Mouse (Mus musculus): ENCODE measurements at regions not wholly inside any gene's neighbourhood (a gene's known extent, or its start where the extent isn't known, plus 50 kb on each side); places are given as distances from the start of the nearest gene placed in this dataset.

GRCm38 (mm10) chr14:102660351-102660750 is 322.1 kb downstream of the Kctd12 start:
- H3K36me3 ChIP-seq (ENCODE audit: control insufficient read depth, insufficient read depth, low read length) = no peaks in the 10 kb centered on the region
- no peaks in the 10 kb centered on the region for H3K27me3 ChIP-seq (ENCODE audit: control insufficient read depth, insufficient read depth, low read length)
- no peak overlapping the region for H3K4me2 ChIP-seq (replicated peaks; ENCODE audit: low read depth)
- no peaks in the 10 kb centered on the region for H3K9me3 ChIP-seq (ENCODE audit: control insufficient read depth, low read length)
- 84% methylated on average over 11 of the region's 11 CpGs for WGBS
- no peak overlapping the region for H3K27ac ChIP-seq (replicated peaks)
- ATAC-seq (ENCODE audit: low FRiP score, low TSS enrichment) = no peak
- no peaks in the 10 kb centered on the region for H3K4me1 ChIP-seq (replicated peaks; ENCODE audit: control insufficient read depth, insufficient read depth)
- DNase-seq (ENCODE audit: low spot score) = no peak
- no peak for TF ChIP-seq CTCF (IDR thresholded peaks at IDR 0.05; ENCODE audit: low read depth)
- TF ChIP-seq EP300 (optimal IDR thresholded peaks at IDR 0.05) = no peak
- no peak overlapping the region for H3K4me3 ChIP-seq (ENCODE audit: low read depth, low read length)
- H3K9ac ChIP-seq (ENCODE audit: low read length) = no peak overlapping the region

GRCm38 (mm10) chr14:102656235-102656634 is 326.2 kb downstream of the Kctd12 start:
- H3K36me3 ChIP-seq (ENCODE audit: control insufficient read depth, insufficient read depth, low read length) = no peaks in the 10 kb centered on the region
- TF ChIP-seq EP300 (optimal IDR thresholded peaks at IDR 0.05) (no peak), CTCF (IDR thresholded peaks at IDR 0.05; ENCODE audit: low read depth) (no peak)
- H3K27ac ChIP-seq (replicated peaks) = no peak overlapping the region
- H3K9ac ChIP-seq (ENCODE audit: low read length) = no peak overlapping the region
- ATAC-seq (ENCODE audit: low FRiP score, low TSS enrichment) (no peak), DNase-seq (ENCODE audit: low spot score) (no peak)
- no peaks in the 10 kb centered on the region for H3K27me3 ChIP-seq (ENCODE audit: control insufficient read depth, insufficient read depth, low read length)
- H3K4me3 ChIP-seq (ENCODE audit: low read depth, low read length) = no peak overlapping the region
- WGBS = 79% methylated on average over 1 of the region's 1 CpGs
- H3K4me2 ChIP-seq (replicated peaks; ENCODE audit: low read depth) = no peak overlapping the region
- no peaks in the 10 kb centered on the region for H3K4me1 ChIP-seq (replicated peaks; ENCODE audit: control insufficient read depth, insufficient read depth)
- H3K9me3 ChIP-seq (ENCODE audit: control insufficient read depth, low read length) = no peaks in the 10 kb centered on the region

- Histone ChIP-seq H3K4me2 (replicated peaks; ENCODE audit: low read depth) (no peak overlapping the region), H3K4me3 (ENCODE audit: low read depth, low read length) (no peak overlapping the region), H3K9me3 (ENCODE audit: control insufficient read depth, low read length) (no peaks in the 10 kb centered on the region), H3K9ac (ENCODE audit: low read length) (no peak overlapping the region), H3K27me3 (ENCODE audit: control insufficient read depth, insufficient read depth, low read length) (no peaks in the 10 kb centered on the region), H3K27ac (replicated peaks) (no peak overlapping the region), H3K4me1 (replicated peaks; ENCODE audit: control insufficient read depth, insufficient read depth) (no peaks in the 10 kb centered on the region), H3K36me3 (ENCODE audit: control insufficient read depth, insufficient read depth, low read length) (no peaks in the 10 kb centered on the region)
- WGBS = 74% methylated on average over 2 of the region's 2 CpGs
- DNase-seq (ENCODE audit: low spot score) = no peak
- no peak for TF ChIP-seq CTCF (IDR thresholded peaks at IDR 0.05; ENCODE audit: low read depth)
- no peak for TF ChIP-seq EP300 (optimal IDR thresholded peaks at IDR 0.05)
- ATAC-seq (ENCODE audit: low FRiP score, low TSS enrichment) = no peak
Measured at GRCm38 (mm10) chr14:102629601-102630000, 352.8 kb downstream of the Kctd12 start.

- ATAC-seq (ENCODE audit: low FRiP score, low TSS enrichment) = no peak
- no peak overlapping the region for H3K4me3 ChIP-seq (ENCODE audit: low read depth, low read length)
- no peaks in the 10 kb centered on the region for H3K27me3 ChIP-seq (ENCODE audit: control insufficient read depth, insufficient read depth, low read length)
- H3K4me2 ChIP-seq (replicated peaks; ENCODE audit: low read depth) = no peak overlapping the region
- H3K9ac ChIP-seq (ENCODE audit: low read length) = no peak overlapping the region
- no peak for DNase-seq (ENCODE audit: low spot score)
- no peak overlapping the region for H3K27ac ChIP-seq (replicated peaks)
- H3K36me3 ChIP-seq (ENCODE audit: control insufficient read depth, insufficient read depth, low read length) = no peaks in the 10 kb centered on the region
- TF ChIP-seq CTCF (IDR thresholded peaks at IDR 0.05; ENCODE audit: low read depth) (no peak), EP300 (optimal IDR thresholded peaks at IDR 0.05) (no peak)
- no peaks in the 10 kb centered on the region for H3K9me3 ChIP-seq (ENCODE audit: control insufficient read depth, low read length)
- H3K4me1 ChIP-seq (replicated peaks; ENCODE audit: control insufficient read depth, insufficient read depth) = no peaks in the 10 kb centered on the region
Measured at GRCm38 (mm10) chr14:102621546-102621945, 360.9 kb downstream of the Kctd12 start.

DNA sequence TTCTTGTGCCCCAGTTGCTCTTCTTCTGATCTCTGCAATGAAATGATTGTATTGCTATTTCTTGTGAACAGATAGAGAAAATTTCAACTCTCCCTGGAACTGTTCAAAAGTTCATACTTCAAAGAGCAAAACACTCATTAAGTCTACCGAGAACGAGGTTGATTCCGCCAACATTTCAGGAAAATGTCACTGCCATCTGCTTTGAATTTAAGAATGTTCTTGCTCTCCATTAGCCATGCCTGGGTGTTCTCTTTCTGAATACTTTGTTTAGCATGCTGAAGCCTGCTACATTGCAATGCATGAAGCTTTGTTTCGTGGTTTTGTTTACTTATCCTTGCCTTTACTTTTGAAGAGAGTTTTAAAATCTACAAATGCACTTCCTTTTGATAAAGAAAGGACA is 363.4 kb downstream of the Kctd12 start:
- Histone ChIP-seq H3K27ac (replicated peaks) (no peak overlapping the region), H3K9ac (ENCODE audit: low read length) (no peak overlapping the region), H3K36me3 (ENCODE audit: control insufficient read depth, insufficient read depth, low read length) (no peaks in the 10 kb centered on the region), H3K4me3 (ENCODE audit: low read depth, low read length) (no peak overlapping the region), H3K27me3 (ENCODE audit: control insufficient read depth, insufficient read depth, low read length) (no peaks in the 10 kb centered on the region), H3K4me1 (replicated peaks; ENCODE audit: control insufficient read depth, insufficient read depth) (no peaks in the 10 kb centered on the region), H3K9me3 (ENCODE audit: control insufficient read depth, low read length) (no peaks in the 10 kb centered on the region), H3K4me2 (replicated peaks; ENCODE audit: low read depth) (no peak overlapping the region)
- DNase-seq (ENCODE audit: low spot score) (no peak), ATAC-seq (ENCODE audit: low FRiP score, low TSS enrichment) (no peak)
- TF ChIP-seq CTCF (IDR thresholded peaks at IDR 0.05; ENCODE audit: low read depth) = no peak
- TF ChIP-seq EP300 (optimal IDR thresholded peaks at IDR 0.05) = no peak
- WGBS = 59% methylated on average over 4 of the region's 4 CpGs

GRCm38 (mm10) chr14:102615588-102616309 is 366.7 kb downstream of the Kctd12 start:
- no peaks in the 10 kb centered on the region for H3K27me3 ChIP-seq (ENCODE audit: control insufficient read depth, insufficient read depth, low read length)
- WGBS = 69% methylated on average over 7 of the region's 7 CpGs
- DNase-seq (ENCODE audit: low spot score) (no peak), ATAC-seq (ENCODE audit: low FRiP score, low TSS enrichment) (no peak)
- H3K4me3 ChIP-seq (ENCODE audit: low read depth, low read length) = no peak overlapping the region
- no peak overlapping the region for H3K4me2 ChIP-seq (replicated peaks; ENCODE audit: low read depth)
- no peak overlapping the region for H3K27ac ChIP-seq (replicated peaks)
- no peaks in the 10 kb centered on the region for H3K9me3 ChIP-seq (ENCODE audit: control insufficient read depth, low read length)
- no peak overlapping the region for H3K9ac ChIP-seq (ENCODE audit: low read length)
- no peaks in the 10 kb centered on the region for H3K36me3 ChIP-seq (ENCODE audit: control insufficient read depth, insufficient read depth, low read length)
- H3K4me1 ChIP-seq (replicated peaks; ENCODE audit: control insufficient read depth, insufficient read depth) = no peaks in the 10 kb centered on the region
- TF ChIP-seq EP300 (optimal IDR thresholded peaks at IDR 0.05) (no peak), CTCF (IDR thresholded peaks at IDR 0.05; ENCODE audit: low read depth) (no peak)

Measured in stomach, postnatal 0 days (tissue).